Mouse (Mus musculus) midbrain, postnatal 0 days (tissue): ENCODE results near the gene Tmem135. TPM values are rescaled to one million over a fixed set of nuclear protein-coding genes. Genes with fewer than 3 reads are reported as not detected.
"Not testable (repeated sequence)": the region's sequence is repeated elsewhere in the genome, so short reads cannot be mapped to it uniquely, and the experiment has no call there.

Source experiments
- ATAC-seq: fragments of 200-750 bp; cut with Nextera tagmentation; 2 replicates; pipeline ENCODE4 v1.8.0; 2017; ENCODE audit warnings: moderate number of reproducible peaks, mild to moderate bottlenecking, moderate TSS enrichment, moderate library complexity; ENCODE audit not compliant: low FRiP score
- DNase-seq: peaks from one replicate; pipeline ENCODE4 v3.0.0-alpha.2; 2015; ENCODE audit warnings: low spot score
- H3K27ac ChIP-seq: fragments of 300-500 bp; sonication (generic); 2 replicates; pipeline ENCODE4 v1.5.1; 2014; ENCODE audit warnings: low read depth, mild to moderate bottlenecking, low read length, mixed read lengths
- H3K27me3 ChIP-seq: fragments of 300-500 bp; sonication (generic); 2 replicates; pipeline ENCODE4 v1.6.1; 2014; ENCODE audit warnings: low read length, control low read depth, mixed read lengths; ENCODE audit not compliant: insufficient read depth
- H3K36me3 ChIP-seq: fragments of 300-500 bp; sonication (generic); 2 replicates; pipeline ENCODE4 v1.6.1; 2014; ENCODE audit warnings: low read length, control low read depth, mixed read lengths; ENCODE audit not compliant: insufficient read depth
- H3K4me1 ChIP-seq: fragments of 300-500 bp; sonication (generic); 2 replicates; pipeline ENCODE4 v1.6.1; 2014; ENCODE audit warnings: mild to moderate bottlenecking, control low read depth, antibody characterized with exemption, low read length, mixed read lengths; ENCODE audit not compliant: insufficient read depth
- H3K4me2 ChIP-seq: fragments of 300-500 bp; sonication (generic); 2 replicates; pipeline ENCODE4 v1.6.1; 2014; ENCODE audit warnings: low read depth, mild to moderate bottlenecking, low read length, mixed read lengths; ENCODE audit not compliant: poor library complexity, severe bottlenecking
- H3K4me3 ChIP-seq: fragments of 300-500 bp; sonication (generic); 2 replicates; pipeline ENCODE4 v1.5.1; 2014; ENCODE audit warnings: low read depth, mild to moderate bottlenecking, low read length, moderate library complexity
- H3K9ac ChIP-seq: fragments of 300-500 bp; sonication (generic); replicated peaks from 2 replicates; pipeline ENCODE4 v1.6.1; 2014; ENCODE audit warnings: mild to moderate bottlenecking, low read length, moderate library complexity, mixed read lengths; ENCODE audit not compliant: poor library complexity, severe bottlenecking
- H3K9me3 ChIP-seq: fragments of 300-500 bp; sonication (generic); 2 replicates; pipeline ENCODE4 v1.6.1; 2016; ENCODE audit warnings: low read length, control low read depth
- CTCF ChIP-seq: IDR thresholded peaks from 2 replicates; pipeline ENCODE4 v1.5.1; 2016; ENCODE audit warnings: antibody characterized with exemption, mild to moderate bottlenecking
- WGBS: fragments of 180-500 bp; shearing (Covaris S2); extraction: QIAGEN DNeasy Blood & Tissue Kit; methylation state at CpG from one replicate; pipeline ENCODE4 v1.1.7; 2014; 5-methylcytosine and 5-hydroxymethylcytosine counted together
- polyA plus RNA-seq: library from polyadenylated mRNA; unstranded; fragments of >200 nt; fragmentation: Nextera tagmentation; extraction: Ambion mirVana; gene quantifications from 2 replicates; pipeline ENCODE4 v1.2.1, GENCODE M21; 2015
- total RNA-seq: library from RNA; depleted of rRNA; stranded (reverse); fragments of >200 nt; gene quantifications from 2 replicates; pipeline ENCODE4 v1.2.3, GENCODE M21; 2014

The Tmem135 gene
- total and polyA plus RNA-seq, 2 experiments from 2014 or later = 33.5 to 35.7 TPM

GRCm38 (mm10) chr7:89303765-89304164 is 100.3 kb downstream of the Tmem135 start:
- Histone ChIP-seq H3K27me3 (no peaks in the 10 kb centered on the region), H3K27ac (no peak overlapping the region), H3K36me3 (peaks cover 3% of the 10 kb centered on the region; the same call in 1 of the 2 replicates), H3K4me1 (no peaks in the 10 kb centered on the region), H3K9me3 (no peaks in the 10 kb centered on the region), H3K9ac (no peak overlapping the region), H3K4me2 (no peak overlapping the region), H3K4me3 (no peak overlapping the region)
- DNase-seq (no peak), ATAC-seq (no peak)
- TF ChIP-seq CTCF = no peak
- 95% methylated on average over 1 of the region's 1 CpGs for WGBS

- Histone ChIP-seq H3K36me3 (peaks cover 3% of the 10 kb centered on the region; the same call in 1 of the 2 replicates), H3K4me3 (no peak overlapping the region), H3K4me1 (no peaks in the 10 kb centered on the region), H3K27ac (no peak overlapping the region), H3K9me3 (no peaks in the 10 kb centered on the region), H3K4me2 (no peak overlapping the region), H3K27me3 (no peaks in the 10 kb centered on the region), H3K9ac (no peak overlapping the region)
- ATAC-seq (no peak), DNase-seq (no peak)
- WGBS = 83% methylated on average over 1 of the region's 1 CpGs
- TF ChIP-seq CTCF = no peak
Measured at GRCm38 (mm10) chr7:89298911-89299458, 105.0 kb downstream of the Tmem135 start.

- TF ChIP-seq CTCF = no peak
- Histone ChIP-seq H3K4me2 (no peak overlapping the region), H3K27ac (no peak overlapping the region), H3K4me1 (no peaks in the 10 kb centered on the region), H3K27me3 (no peaks in the 10 kb centered on the region), H3K4me3 (no peak overlapping the region), H3K9ac (no peak overlapping the region), H3K36me3 (no peaks in the 10 kb centered on the region), H3K9me3 (no peaks in the 10 kb centered on the region)
- WGBS = 86% methylated on average over 1 of the region's 1 CpGs
- DNase-seq (no peak), ATAC-seq (no peak)
Measured at GRCm38 (mm10) chr7:89296941-89297340, 107.1 kb downstream of the Tmem135 start.

GRCm38 (mm10) chr7:89282664-89283063 is 121.4 kb downstream of the Tmem135 start:
- no peak overlapping the region for H3K4me2 ChIP-seq
- H3K36me3 ChIP-seq = no peaks in the 10 kb centered on the region
- no peaks in the 10 kb centered on the region for H3K4me1 ChIP-seq
- H3K9me3 ChIP-seq = no peaks in the 10 kb centered on the region
- H3K27me3 ChIP-seq = no peaks in the 10 kb centered on the region
- no peak overlapping the region for H3K4me3 ChIP-seq
- ATAC-seq (no peak; the same call in 1 of the 2 replicates), DNase-seq (no peak)
- no peak overlapping the region for H3K9ac ChIP-seq
- no peak overlapping the region for H3K27ac ChIP-seq
- 94% methylated on average over 7 of the region's 7 CpGs for WGBS
- no peak for TF ChIP-seq CTCF

- not testable (repeated sequence) for H3K36me3 ChIP-seq, H3K27ac ChIP-seq, H3K9ac ChIP-seq, H3K4me1 ChIP-seq, ATAC-seq, H3K9me3 ChIP-seq, H3K4me2 ChIP-seq, H3K4me3 ChIP-seq, H3K27me3 ChIP-seq, DNase-seq
Measured at GRCm38 (mm10) chr7:89270438-89270837, 133.6 kb downstream of the Tmem135 start.

- no peak for TF ChIP-seq CTCF
- Histone ChIP-seq H3K36me3 (no peaks in the 10 kb centered on the region), H3K9ac (no peak overlapping the region), H3K27ac (no peak overlapping the region), H3K4me1 (no peaks in the 10 kb centered on the region), H3K4me3 (no peak overlapping the region), H3K4me2 (no peak overlapping the region), H3K27me3 (no peaks in the 10 kb centered on the region), H3K9me3 (no peaks in the 10 kb centered on the region)
- DNase-seq = no peak
- 93% methylated on average over 6 of the region's 6 CpGs for WGBS
- ATAC-seq = no peak
Measured at GRCm38 (mm10) chr7:89269826-89270225, 134.2 kb downstream of the Tmem135 start.
